Mouse (Mus musculus): ENCODE measurements around the gene Eml3.

Eml3 gene

GRCm38 (mm10) chr19:8929224-8930088, at the start of gene Eml3, which contains the start of gene Rom1:
Gene Eml3, plus strand, starts transcription at chr19:8929552.
Gene Rom1, minus strand, starts transcription at chr19:8929356.
- in situ Hi-C loops (cut with MboI, MseI) = no loop called here

- in situ Hi-C loops (cut with MboI, MseI) = loop anchor here (25.0 kb wide), 1 partner anchor 1107 kb away; the partner anchor contains the start of gene Fth1
Observed at GRCm38 (mm10) chr19:8880311-8881033, 48.9 kb upstream of the Eml3 start, which contains the start of gene Uqcc3. Gene Uqcc3, minus strand, starts transcription at chr19:8880923.

GRCm38 (mm10) chr19:8881034-8881392, 48.3 kb upstream of the Eml3 start:
- in situ Hi-C loops (cut with MboI, MseI) = loop anchor here (25.0 kb wide), 1 partner anchor 1106 kb away; the partner anchor contains the start of gene Fth1

GRCm38 (mm10) chr19:8883616-8884015, 45.7 kb upstream of the Eml3 start, which contains the start of the genes Lbhd1 and Gm49403:
Gene Lbhd1, plus strand, starts transcription at chr19:8883732.
Gene Gm49403, plus strand, starts transcription at chr19:8883930.
- in situ Hi-C loops (cut with MboI, MseI) = loop anchor here (25.0 kb wide), 1 partner anchor 1104 kb away; the partner anchor contains the start of gene Fth1

GRCm38 (mm10) chr19:8886916-8887584, 42.3 kb upstream of the Eml3 start:
- in situ Hi-C loops (cut with MboI, MseI) = loop anchor here (25.0 kb wide), 1 partner anchor 1100 kb away; the partner anchor contains the start of gene Fth1

GRCm38 (mm10) chr19:8887585-8888463, 41.5 kb upstream of the Eml3 start:
- in situ Hi-C loops (cut with MboI, MseI) = loop anchor here (25.0 kb wide), 1 partner anchor 1099 kb away; the partner anchor contains the start of gene Fth1

- in situ Hi-C loops (cut with MboI, MseI) = loop anchor here (25.0 kb wide), 1 partner anchor 1099 kb away; the partner anchor contains the start of gene Fth1
Observed at GRCm38 (mm10) chr19:8888511-8889385, 40.6 kb upstream of the Eml3 start, which contains the start of the genes 1810009A15Rik and Gm49416. Gene 1810009A15Rik, plus strand, starts transcription at chr19:8888853. Gene Gm49416, plus strand, starts transcription at chr19:8888926.

GRCm38 (mm10) chr19:8892829-8893766, 36.3 kb upstream of the Eml3 start, which contains the start of gene Ints5:
Gene Ints5, plus strand, starts transcription at chr19:8893005.
- in situ Hi-C loops (cut with MboI, MseI) = loop anchor here (25.0 kb wide), 1 partner anchor 1094 kb away; the partner anchor contains the start of gene Fth1

GRCm38 (mm10) chr19:8895397-8895960, 33.9 kb upstream of the Eml3 start:
- in situ Hi-C loops (cut with MboI, MseI) = loop anchor here (5.0 to 25.0 kb wide), 2 partner anchors 58 to 1092 kb away; partner anchors contain the start of genes Bscl2, Fth1 and Gng3

- in situ Hi-C loops (cut with MboI, MseI) = loop anchor here (5.0 to 25.0 kb wide), 2 partner anchors 59 to 1091 kb away; partner anchors contain the start of genes Bscl2, Fth1 and Gng3
Observed at GRCm38 (mm10) chr19:8896231-8896630, 33.1 kb upstream of the Eml3 start.

GRCm38 (mm10) chr19:8897211-8897864, 32.0 kb upstream of the Eml3 start:
- in situ Hi-C loops (cut with MboI, MseI) = loop anchor here (5.0 to 25.0 kb wide), 2 partner anchors 60 to 1090 kb away; partner anchors contain the start of genes Bscl2, Fth1 and Gng3

GRCm38 (mm10) chr19:8897865-8898495, 31.4 kb upstream of the Eml3 start, which contains the start of gene Ganab:
Gene Ganab, plus strand, starts transcription at chr19:8898071.
- in situ Hi-C loops (cut with MboI, MseI) = loop anchor here (5.0 to 25.0 kb wide), 2 partner anchors 61 to 1089 kb away; partner anchors contain the start of genes Bscl2, Fth1 and Gng3

GRCm38 (mm10) chr19:8898576-8898975, 30.8 kb upstream of the Eml3 start:
- in situ Hi-C loops (cut with MboI, MseI) = loop anchor here (5.0 to 25.0 kb wide), 2 partner anchors 61 to 1089 kb away; partner anchors contain the start of genes Bscl2, Fth1 and Gng3

- in situ Hi-C loops (cut with MboI, MseI) = loop anchor here (5.0 to 25.0 kb wide), 2 partner anchors 62 to 1088 kb away; partner anchors contain the start of genes Bscl2, Fth1 and Gng3
Observed at GRCm38 (mm10) chr19:8899079-8899478, 30.3 kb upstream of the Eml3 start.

- in situ Hi-C loops (cut with MboI, MseI) = loop anchor here (5.0 to 10.0 kb wide), 3 partner anchors 34 to 1879 kb away; partner anchors contain the start of gene Eef1g
Observed at GRCm38 (mm10) chr19:8903412-8903811, 25.9 kb upstream of the Eml3 start.

All from regulatory T cell (primary cell).